Mouse (Mus musculus): ENCODE measurements around the gene Tspear. TPM values are rescaled to one million over a fixed set of nuclear protein-coding genes. Genes with fewer than 3 reads are reported as not detected.

Tspear gene
- polyA plus RNA-seq, 1 experiment, result not detected

DNA sequence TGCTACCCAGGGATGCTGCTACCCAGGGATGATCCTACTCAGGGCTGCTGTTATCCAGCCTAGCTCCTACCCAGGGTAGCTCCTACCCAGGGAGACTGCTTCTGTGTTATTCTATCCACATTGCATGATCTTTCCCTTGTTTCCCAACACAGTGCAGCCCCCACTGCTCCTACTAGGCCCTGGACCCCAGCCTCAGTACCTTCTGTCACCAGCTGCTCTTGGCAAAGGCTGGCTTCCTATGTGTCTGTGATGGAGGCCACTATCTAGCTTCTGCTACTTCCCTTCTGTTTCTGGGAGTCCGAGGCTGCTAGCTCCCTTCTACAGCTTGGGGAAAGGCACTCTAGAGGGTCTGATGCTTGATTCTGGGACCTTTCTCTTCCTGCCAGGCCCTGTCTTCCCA, 38.9 kb upstream of the Tspear start:
- peaks cover 30% of the 10 kb centered on the region for H3K36me3 ChIP-seq (ENCODE audit: control insufficient read depth, insufficient read depth)
- H3K4me2 ChIP-seq (ENCODE audit: low read depth), result no peak overlapping the region
- no peak overlapping the region for H3K4me3 ChIP-seq
- H3K27me3 ChIP-seq (ENCODE audit: control insufficient read depth, insufficient read depth, insufficient read length), result no peaks in the 10 kb centered on the region
- H3ac ChIP-seq (ENCODE audit: control insufficient read depth, insufficient read length), result no peak overlapping the region
- no peak for TF ChIP-seq MAX (IDR thresholded peaks at IDR 0.05; ENCODE audit: low read depth)
- no peak for TF ChIP-seq CEBPB (IDR thresholded peaks at IDR 0.05; ENCODE audit: insufficient read depth, poor library complexity, severe bottlenecking)
- no peak for TF ChIP-seq REST (IDR thresholded peaks at IDR 0.05; ENCODE audit: insufficient read depth, insufficient read length)
- TF ChIP-seq TCF12 (IDR thresholded peaks at IDR 0.05; ENCODE audit: insufficient read depth, poor library complexity, severe bottlenecking), result no peak
- TF ChIP-seq POLR2A (IDR thresholded peaks at IDR 0.05; ENCODE audit: insufficient read length, low read depth), result no peak
- TF ChIP-seq TCF3 (IDR thresholded peaks at IDR 0.05; ENCODE audit: insufficient read length, low read depth), result no peak
- no peak for TF ChIP-seq SRF (IDR thresholded peaks at IDR 0.05; ENCODE audit: control insufficient read depth, insufficient read length, low read depth)
- no peak for TF ChIP-seq E2F4 (IDR thresholded peaks at IDR 0.05; ENCODE audit: insufficient read depth)
- no peak for TF ChIP-seq MYOG (IDR thresholded peaks at IDR 0.05; ENCODE audit: control insufficient read depth in 1 of 3, insufficient read depth in 1 of 3, insufficient read length in 2 of 3, low read depth in 2 of 3)
- TF ChIP-seq POLR2AphosphoS2 (IDR thresholded peaks at IDR 0.05; ENCODE audit: insufficient read length, low read depth), result no peak
- no peak for TF ChIP-seq MYOD1 (IDR thresholded peaks at IDR 0.05; ENCODE audit: control insufficient read depth in 1 of 3, insufficient read length in 2 of 3, low read depth in 2 of 3)
- TF ChIP-seq USF1 (IDR thresholded peaks at IDR 0.05; ENCODE audit: low read depth), result no peak
- no peaks in the 10 kb centered on the region for H3K79me2 ChIP-seq (ENCODE audit: control insufficient read depth, insufficient read depth)

- no peak overlapping the region for H3K4me2 ChIP-seq (ENCODE audit: low read depth)
- no peak for TF ChIP-seq POLR2AphosphoS2 (IDR thresholded peaks at IDR 0.05; ENCODE audit: insufficient read length, low read depth)
- TF ChIP-seq TCF12 (IDR thresholded peaks at IDR 0.05; ENCODE audit: insufficient read depth, poor library complexity, severe bottlenecking), result no peak
- TF ChIP-seq MYOD1 (IDR thresholded peaks at IDR 0.05; ENCODE audit: control insufficient read depth in 1 of 3, insufficient read length in 2 of 3, low read depth in 2 of 3), result no peak
- no peak for TF ChIP-seq E2F4 (IDR thresholded peaks at IDR 0.05; ENCODE audit: insufficient read depth)
- TF ChIP-seq USF1 (IDR thresholded peaks at IDR 0.05; ENCODE audit: low read depth), result no peak
- no peak for TF ChIP-seq POLR2A (IDR thresholded peaks at IDR 0.05; ENCODE audit: insufficient read length, low read depth)
- TF ChIP-seq MAX (IDR thresholded peaks at IDR 0.05; ENCODE audit: low read depth), result no peak
- TF ChIP-seq MYOG (IDR thresholded peaks at IDR 0.05; ENCODE audit: control insufficient read depth in 1 of 3, insufficient read depth in 1 of 3, insufficient read length in 2 of 3, low read depth in 2 of 3), result no peak
- TF ChIP-seq REST (IDR thresholded peaks at IDR 0.05; ENCODE audit: insufficient read depth, insufficient read length), result no peak
- TF ChIP-seq SRF (IDR thresholded peaks at IDR 0.05; ENCODE audit: control insufficient read depth, insufficient read length, low read depth), result no peak
- TF ChIP-seq TCF3 (IDR thresholded peaks at IDR 0.05; ENCODE audit: insufficient read length, low read depth), result no peak
- no peak for TF ChIP-seq CEBPB (IDR thresholded peaks at IDR 0.05; ENCODE audit: insufficient read depth, poor library complexity, severe bottlenecking)
- H3K36me3 ChIP-seq (ENCODE audit: control insufficient read depth, insufficient read depth), result peaks cover 26% of the 10 kb centered on the region
- no peak overlapping the region for H3K4me3 ChIP-seq
- no peak overlapping the region for H3ac ChIP-seq (ENCODE audit: control insufficient read depth, insufficient read length)
- H3K79me2 ChIP-seq (ENCODE audit: control insufficient read depth, insufficient read depth), result no peaks in the 10 kb centered on the region
- H3K27me3 ChIP-seq (ENCODE audit: control insufficient read depth, insufficient read depth, insufficient read length), result no peaks in the 10 kb centered on the region
Measured at GRCm38 (mm10) chr10:77647901-77648300, 38.5 kb upstream of the Tspear start.

GRCm38 (mm10) chr10:77652046-77652445, 34.3 kb upstream of the Tspear start:
- Histone ChIP-seq H3K79me2 (ENCODE audit: control insufficient read depth, insufficient read depth) (no peaks in the 10 kb centered on the region), H3K36me3 (ENCODE audit: control insufficient read depth, insufficient read depth) (no peaks in the 10 kb centered on the region), H3ac (ENCODE audit: control insufficient read depth, insufficient read length) (no peak overlapping the region), H3K4me2 (ENCODE audit: low read depth) (no peak overlapping the region), H3K27me3 (ENCODE audit: control insufficient read depth, insufficient read depth, insufficient read length) (no peaks in the 10 kb centered on the region), H3K4me3 (no peak overlapping the region)
- TF ChIP-seq E2F4 (IDR thresholded peaks at IDR 0.05; ENCODE audit: insufficient read depth) (no peak), MYOD1 (IDR thresholded peaks at IDR 0.05; ENCODE audit: control insufficient read depth in 1 of 3, insufficient read length in 2 of 3, low read depth in 2 of 3) (no peak), TCF12 (IDR thresholded peaks at IDR 0.05; ENCODE audit: insufficient read depth, poor library complexity, severe bottlenecking) (no peak), SRF (IDR thresholded peaks at IDR 0.05; ENCODE audit: control insufficient read depth, insufficient read length, low read depth) (no peak), TCF3 (IDR thresholded peaks at IDR 0.05; ENCODE audit: insufficient read length, low read depth) (no peak), MYOG (IDR thresholded peaks at IDR 0.05; ENCODE audit: control insufficient read depth in 1 of 3, insufficient read depth in 1 of 3, insufficient read length in 2 of 3, low read depth in 2 of 3) (no peak), POLR2A (IDR thresholded peaks at IDR 0.05; ENCODE audit: insufficient read length, low read depth) (no peak), USF1 (IDR thresholded peaks at IDR 0.05; ENCODE audit: low read depth) (no peak), CEBPB (IDR thresholded peaks at IDR 0.05; ENCODE audit: insufficient read depth, poor library complexity, severe bottlenecking) (no peak), MAX (IDR thresholded peaks at IDR 0.05; ENCODE audit: low read depth) (no peak), POLR2AphosphoS2 (IDR thresholded peaks at IDR 0.05; ENCODE audit: insufficient read length, low read depth) (no peak)

- H3ac ChIP-seq (ENCODE audit: control insufficient read depth, insufficient read length), result no peak overlapping the region
- TF ChIP-seq MYOG (IDR thresholded peaks at IDR 0.05; ENCODE audit: control insufficient read depth in 1 of 3, insufficient read depth in 1 of 3, insufficient read length in 2 of 3, low read depth in 2 of 3), result no peak
- TF ChIP-seq MYOD1 (IDR thresholded peaks at IDR 0.05; ENCODE audit: control insufficient read depth in 1 of 3, insufficient read length in 2 of 3, low read depth in 2 of 3), result peak in 1 of 3 experiments; percentile 19
- no peaks in the 10 kb centered on the region for H3K27me3 ChIP-seq (ENCODE audit: control insufficient read depth, insufficient read depth, insufficient read length)
- H3K4me3 ChIP-seq, result no peak overlapping the region
- H3K79me2 ChIP-seq (ENCODE audit: control insufficient read depth, insufficient read depth), result no peaks in the 10 kb centered on the region
- H3K4me2 ChIP-seq (ENCODE audit: low read depth), result no peak overlapping the region
- no peaks in the 10 kb centered on the region for H3K36me3 ChIP-seq (ENCODE audit: control insufficient read depth, insufficient read depth)
Measured at GRCm38 (mm10) chr10:77658286-77658994, 27.9 kb upstream of the Tspear start.

Measured in myocyte (in vitro differentiated cells).